Mouse (Mus musculus) liver, adult (tissue): ENCODE data around the gene Tspyl1.

ENCODE experiments used
- GATA4 ChIP-seq: IDR thresholded peaks from 2 replicates; pipeline ENCODE4 v1.6.1; 2014; ENCODE audit warnings: mild to moderate bottlenecking, low read length; ENCODE audit not compliant: insufficient replicate concordance

The Tspyl1 gene

DNA sequence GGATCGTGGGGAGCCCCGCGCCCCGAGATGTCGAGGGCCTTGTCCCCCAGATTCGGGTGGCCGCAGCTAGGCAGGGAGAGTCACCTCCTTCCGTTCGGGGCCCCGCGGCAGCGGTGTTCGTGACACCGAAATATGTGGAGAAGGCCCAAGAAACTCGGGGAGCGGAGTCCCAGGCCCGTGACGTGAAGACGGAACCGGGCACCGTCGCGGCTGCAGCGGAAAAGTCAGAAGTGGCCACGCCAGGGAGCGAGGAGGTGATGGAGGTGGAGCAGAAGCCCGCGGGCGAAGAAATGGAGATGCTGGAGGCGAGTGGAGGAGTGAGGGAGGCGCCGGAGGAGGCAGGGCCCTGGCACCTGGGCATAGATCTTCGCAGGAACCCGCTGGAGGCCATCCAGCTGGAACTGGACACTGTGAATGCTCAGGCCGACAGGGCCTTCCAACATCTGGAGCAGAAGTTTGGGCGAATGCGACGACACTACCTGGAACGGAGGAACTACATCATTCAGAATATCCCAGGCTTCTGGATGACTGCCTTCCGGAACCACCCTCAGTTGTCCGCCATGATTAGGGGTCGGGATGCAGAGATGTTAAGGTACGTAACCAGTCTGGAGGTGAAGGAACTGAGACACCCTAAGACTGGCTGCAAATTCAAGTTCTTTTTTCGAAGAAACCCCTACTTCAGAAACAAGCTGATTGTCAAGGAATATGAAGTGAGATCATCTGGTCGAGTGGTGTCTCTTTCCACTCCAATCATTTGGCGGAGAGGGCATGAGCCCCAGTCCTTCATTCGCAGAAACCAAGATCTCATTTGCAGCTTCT is 639 bp downstream of the Tspyl1 start:
- TF ChIP-seq GATA4 = no peak

DNA sequence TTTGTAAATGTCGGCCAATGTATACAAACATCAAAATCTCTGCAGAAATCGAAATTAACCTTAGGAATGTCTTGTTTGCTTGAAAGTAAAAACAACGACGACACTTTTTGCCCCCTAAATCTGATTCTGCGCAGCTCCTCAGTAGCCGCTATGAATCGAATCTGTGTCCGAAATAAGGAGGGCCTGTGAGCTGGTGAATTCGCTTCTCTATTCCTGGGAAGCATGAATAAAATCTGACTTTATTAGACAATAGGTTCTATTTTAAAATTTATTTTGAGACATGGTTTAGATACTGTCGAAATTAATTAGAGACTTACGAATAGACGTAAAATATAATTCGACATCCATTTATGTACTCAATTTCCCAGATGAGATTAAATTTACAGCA is 14.9 kb downstream of the Tspyl1 start:
- no peak for TF ChIP-seq GATA4

DNA sequence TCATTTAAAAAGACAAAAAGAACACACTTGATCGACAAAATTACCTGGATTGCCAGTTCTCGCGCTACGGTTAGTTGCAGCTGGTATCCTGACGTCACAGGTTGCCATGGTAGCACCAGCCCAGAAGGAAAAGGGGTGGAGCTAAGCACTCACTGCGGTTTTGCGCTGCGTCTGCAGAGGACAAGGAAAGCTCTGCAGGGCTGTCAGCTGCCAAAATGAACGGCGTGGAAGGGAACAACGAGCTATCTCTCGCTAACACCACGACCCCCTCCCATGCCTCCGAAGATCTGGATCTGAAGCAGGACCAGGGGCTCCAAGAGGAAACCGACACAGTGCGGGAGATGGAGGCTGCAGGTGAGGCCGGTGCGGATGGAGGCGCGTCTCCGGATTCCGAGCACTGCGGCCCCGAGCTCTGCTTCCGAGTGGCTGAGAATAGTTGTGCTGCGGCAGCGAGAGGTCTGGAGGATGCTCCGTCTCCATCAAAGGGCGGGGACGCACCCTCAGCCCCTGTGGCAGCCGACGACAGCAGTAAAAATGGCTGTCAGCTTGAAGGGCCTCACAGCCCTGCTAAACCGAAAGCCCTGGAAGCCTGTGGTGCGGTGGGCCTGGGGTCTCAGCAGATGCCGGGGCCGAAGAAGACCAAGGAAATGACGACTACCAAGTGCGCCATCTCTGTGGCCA is 15.4 kb downstream of the Tspyl1 start, which contains the start of gene Tspyl4:
Gene Tspyl4 (plus strand): TSS at position 144 of the 681 bp plus-strand sequence.
- TF ChIP-seq GATA4 = no peak

DNA sequence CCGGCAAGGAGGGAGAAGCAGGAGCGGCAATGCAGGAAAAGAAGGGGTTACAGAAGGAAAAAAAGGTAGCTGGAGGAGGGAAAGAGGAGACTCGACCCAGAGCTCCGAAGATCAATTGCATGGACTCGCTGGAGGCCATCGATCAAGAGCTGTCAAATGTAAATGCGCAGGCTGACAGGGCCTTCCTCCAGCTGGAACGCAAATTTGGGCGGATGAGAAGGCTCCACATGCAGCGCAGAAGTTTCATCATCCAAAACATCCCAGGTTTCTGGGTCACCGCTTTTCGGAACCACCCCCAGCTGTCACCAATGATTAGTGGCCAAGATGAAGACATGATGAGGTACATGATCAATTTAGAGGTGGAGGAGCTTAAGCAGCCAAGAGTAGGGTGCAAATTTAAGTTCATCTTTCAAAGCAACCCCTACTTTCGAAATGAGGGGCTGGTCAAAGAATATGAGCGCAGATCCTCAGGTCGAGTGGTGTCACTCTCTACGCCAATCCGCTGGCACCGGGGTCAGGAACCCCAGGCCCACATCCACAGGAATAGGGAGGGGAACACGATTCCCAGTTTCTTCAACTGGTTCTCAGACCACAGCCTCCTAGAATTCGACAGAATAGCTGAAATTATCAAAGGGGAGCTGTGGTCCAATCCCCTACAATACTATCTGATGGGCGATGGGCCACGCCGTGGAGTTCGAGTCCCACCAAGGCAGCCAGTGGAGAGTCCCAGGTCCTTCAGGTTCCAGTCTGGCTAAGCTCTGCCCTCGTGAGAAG is 16.2 kb downstream of the Tspyl1 start:
- no peak for TF ChIP-seq GATA4

DNA sequence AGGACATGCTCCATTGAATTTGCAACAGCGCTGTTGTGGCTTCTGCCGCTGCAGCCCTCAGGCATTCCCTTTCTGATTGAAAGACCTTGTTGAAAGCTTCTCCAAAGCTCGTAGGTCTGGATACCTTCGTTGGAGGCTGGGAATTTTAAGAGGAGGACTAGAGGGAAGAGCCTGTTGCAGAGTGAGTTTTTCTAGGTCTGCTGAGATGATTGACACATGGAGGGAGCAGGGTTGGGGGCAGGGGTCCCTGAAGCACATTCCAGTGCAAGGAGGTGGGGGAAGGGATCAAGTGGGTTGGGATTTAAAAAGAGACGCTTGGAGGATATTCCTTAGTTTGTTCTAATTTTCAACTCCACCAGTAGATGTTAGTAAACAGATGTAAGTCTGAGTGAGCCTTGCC is 18.4 kb downstream of the Tspyl1 start:
- no peak for TF ChIP-seq GATA4

DNA sequence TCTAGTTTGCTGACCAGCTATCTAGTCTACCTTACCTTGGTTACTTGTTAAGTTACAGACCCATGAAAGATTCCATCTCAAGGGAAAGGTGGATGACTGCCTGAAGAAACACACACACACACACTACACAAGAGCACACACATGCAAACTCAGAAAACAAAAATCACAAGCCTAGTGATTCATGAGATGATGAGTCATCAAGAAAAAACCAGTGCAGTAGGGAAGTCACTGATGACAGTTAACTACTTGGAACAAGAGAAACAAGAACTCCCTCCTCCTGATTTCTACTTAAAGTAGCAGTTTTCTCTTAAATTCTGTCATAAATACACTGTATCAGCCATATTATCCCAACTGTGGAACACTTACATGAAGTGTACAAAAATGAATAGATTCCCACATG is 25.1 kb downstream of the Tspyl1 start:
- TF ChIP-seq GATA4 = no peak

DNA sequence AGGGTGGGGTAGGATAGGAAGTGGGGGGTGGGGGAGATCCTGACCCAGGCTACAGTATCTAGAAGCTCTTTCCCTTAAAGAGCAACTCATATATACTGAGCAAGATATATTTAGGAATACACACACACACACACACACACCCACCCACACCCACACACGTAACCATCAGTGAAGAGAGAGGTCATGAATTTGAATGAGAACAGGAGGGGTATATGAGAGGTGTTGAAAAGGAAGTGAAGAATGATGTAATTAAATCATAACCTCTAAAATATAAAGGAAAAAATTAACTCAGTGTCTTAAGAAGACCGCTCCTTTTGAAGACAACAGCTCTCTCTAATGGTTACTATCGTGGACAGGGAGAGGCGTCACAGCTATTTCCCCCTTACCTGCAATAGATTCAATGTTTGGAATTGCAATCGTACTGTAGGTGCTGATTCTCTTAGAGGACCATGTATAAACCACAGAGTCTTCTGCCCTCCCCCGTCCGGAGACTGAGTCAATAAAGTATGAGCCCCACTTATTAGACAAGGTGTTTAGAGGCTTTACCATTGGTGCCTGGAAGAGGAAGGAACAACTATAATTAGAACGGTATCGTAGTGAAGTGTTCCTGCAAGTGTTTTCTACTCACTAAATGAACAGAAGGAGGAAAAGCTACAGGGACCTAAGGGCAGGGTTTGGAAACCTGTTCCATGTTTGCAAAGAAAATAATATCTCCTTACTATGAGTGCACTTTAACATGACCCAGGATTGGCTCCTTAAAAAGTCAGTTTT is 28.1 kb downstream of the Tspyl1 start:
- no peak for TF ChIP-seq GATA4

DNA sequence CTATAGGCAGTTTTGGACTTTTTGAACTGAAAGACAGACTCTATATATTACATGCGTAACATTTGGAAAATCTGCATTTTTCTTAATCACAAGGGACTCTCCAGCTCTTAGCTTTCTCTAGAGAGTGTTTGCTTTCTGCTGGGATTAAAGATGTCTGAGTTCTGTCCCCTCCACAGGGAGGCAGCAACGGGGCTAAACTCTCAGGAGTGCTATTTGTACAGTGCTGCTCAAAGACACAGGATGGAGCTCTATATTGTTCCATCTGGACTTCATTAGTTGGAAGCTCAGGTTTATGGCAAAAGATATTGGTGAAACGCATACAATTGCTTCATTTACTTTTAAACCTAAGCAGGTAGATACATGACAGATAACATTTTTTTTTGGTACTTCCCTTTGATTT is 30.5 kb downstream of the Tspyl1 start:
- TF ChIP-seq GATA4 = no peak

DNA sequence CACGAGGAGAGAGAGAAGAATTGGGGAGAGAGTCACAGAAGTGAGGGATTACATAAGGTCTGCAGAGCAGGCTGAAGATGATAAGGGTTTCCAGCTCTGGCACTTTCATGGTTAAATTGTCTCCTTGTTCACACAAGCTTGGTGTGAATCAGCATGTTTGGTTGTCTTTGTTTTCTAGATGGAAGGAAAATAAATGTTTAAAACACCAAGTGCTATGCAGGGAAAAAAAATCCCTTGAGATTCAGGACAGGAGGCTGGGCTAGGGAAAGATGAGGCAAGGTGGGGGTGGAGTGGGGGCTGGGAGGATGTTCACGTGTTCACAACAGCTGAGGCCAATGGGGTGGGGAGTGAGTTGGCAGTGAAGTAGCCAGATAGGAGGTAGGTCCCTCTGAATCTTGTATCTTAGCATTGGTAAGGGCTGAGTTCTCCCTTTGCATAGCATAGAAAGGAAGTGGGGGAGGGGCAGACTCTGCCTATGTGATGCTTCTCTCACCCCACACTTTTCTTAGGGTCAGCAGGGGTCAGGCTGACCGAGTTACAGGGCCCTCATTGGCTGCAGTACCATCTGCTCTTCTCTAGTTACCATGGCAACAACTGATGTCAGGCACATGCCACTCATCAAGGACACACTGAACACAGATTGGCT is 34.7 kb downstream of the Tspyl1 start:
- TF ChIP-seq GATA4 = no peak

DNA sequence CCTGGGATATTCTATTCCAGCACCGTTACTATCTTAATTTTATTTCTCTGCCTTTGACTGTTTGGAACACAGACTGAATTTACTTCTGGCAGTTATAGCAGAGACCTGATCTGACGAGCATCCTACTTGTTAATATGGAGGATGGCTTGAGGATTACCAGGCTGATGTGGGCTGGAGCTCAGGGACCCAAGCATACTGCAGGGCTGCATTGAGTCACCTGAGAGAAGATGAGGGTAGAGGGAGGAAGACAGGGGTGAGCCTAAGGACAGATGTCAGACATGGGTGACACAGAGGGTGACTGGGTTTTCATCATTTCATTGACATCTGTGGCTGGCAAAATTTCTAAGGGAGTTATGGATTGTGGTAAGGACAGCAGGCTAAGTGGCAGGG is 35.2 kb downstream of the Tspyl1 start:
- no peak for TF ChIP-seq GATA4

DNA sequence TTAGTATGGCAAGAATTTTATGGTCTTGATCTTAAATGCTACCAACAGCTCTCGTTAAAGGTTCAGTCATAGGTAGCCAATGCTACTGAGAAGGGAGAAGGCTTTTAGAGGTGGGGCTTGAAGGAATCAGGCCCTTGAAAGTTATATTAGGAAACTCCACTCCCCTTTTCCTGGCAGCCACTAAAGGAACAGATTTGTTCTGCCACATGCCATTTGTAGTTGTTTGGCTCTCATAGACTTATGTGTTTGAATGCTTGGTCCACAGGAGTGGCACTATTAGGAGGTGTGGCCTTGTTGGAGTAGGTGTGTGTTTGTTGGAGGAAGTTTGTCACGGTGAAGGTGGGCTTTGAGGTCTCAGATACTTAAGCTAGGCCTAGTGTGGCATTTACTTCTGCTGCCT is 38.8 kb downstream of the Tspyl1 start:
- TF ChIP-seq GATA4 = no peak

DNA sequence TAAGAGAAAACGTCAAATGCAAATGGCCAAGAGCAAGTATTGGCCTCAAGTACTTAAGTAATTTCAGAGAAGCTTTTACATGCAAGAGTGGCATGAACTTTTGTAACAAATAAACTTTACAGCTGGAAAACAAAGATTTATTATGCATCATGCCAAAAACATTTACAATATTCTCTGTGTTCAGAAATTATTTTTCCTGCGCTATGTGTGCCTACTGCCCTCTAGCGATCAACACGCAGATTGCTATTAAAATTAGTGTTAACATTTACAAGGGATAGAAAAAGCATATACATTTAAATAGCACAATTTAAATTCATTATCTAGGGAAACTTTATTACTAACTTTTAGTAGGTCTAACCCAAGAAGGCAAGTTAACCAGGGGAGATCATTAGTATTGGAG is 44.7 kb downstream of the Tspyl1 start:
- no peak for TF ChIP-seq GATA4

DNA sequence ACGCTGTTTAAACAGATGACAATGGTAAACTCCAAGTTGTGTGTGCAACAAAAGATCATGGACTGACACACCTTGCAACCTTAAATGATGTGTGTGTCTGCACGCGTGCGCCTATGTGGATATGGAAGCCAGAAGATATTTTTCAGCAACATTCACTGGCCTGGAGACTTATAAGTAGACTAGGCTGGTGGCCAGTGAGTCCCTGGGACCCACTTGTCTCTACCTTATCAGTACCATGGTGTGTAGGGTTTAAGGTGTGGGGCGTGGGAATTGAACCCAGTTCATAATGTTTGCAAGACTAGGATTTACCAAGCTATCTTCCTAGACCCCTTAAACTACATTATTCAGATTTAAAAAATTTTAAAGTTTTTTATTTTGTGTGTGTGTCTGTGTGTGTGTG is 45.2 kb downstream of the Tspyl1 start:
- TF ChIP-seq GATA4 = no peak

DNA sequence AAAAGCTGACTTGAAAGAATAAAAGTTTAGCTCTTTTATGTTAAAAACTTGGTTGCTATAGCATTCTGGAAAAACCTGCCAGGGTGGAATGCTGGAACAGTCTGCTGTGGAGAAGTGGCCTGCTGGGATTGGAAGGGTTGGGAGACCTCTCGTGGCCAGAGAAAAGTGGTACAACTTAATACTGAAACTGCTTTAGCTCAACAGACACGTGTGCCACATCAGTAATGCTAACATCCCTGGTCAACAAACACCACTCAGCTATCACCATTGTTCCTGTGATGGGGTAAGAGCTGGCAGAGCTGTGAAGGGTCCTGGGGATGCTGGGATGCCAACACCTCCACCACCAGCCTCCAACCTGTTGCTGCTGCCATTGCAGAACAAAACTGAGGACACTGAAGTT is 46.3 kb downstream of the Tspyl1 start:
- no peak for TF ChIP-seq GATA4
